Mouse (Mus musculus) forebrain, embryonic 10.5 days (tissue): ENCODE data around the gene Fis1. TPM values are rescaled to one million over a fixed set of nuclear protein-coding genes. Genes with fewer than 3 reads are reported as not detected.

ENCODE experiments used
- DNase-seq: peaks from one replicate; pipeline ENCODE4 v3.0.0-alpha.2; 2017; ENCODE audit warnings: low spot score; ENCODE audit errors: extremely low spot score
- H3K27ac ChIP-seq: fragments of 300-500 bp; sonication (generic); 2 replicates; pipeline ENCODE4 v1.5.1; 2016; ENCODE audit warnings: mild to moderate bottlenecking
- H3K27me3 ChIP-seq: fragments of 300-500 bp; sonication (generic); 2 replicates; pipeline ENCODE4 v1.6.1; 2016; ENCODE audit warnings: mild to moderate bottlenecking; ENCODE audit not compliant: poor library complexity, severe bottlenecking
- H3K36me3 ChIP-seq: fragments of 300-500 bp; sonication (generic); replicated peaks from 2 replicates; pipeline ENCODE4 v1.6.1; 2016; ENCODE audit warnings: mild to moderate bottlenecking, moderate library complexity
- H3K4me1 ChIP-seq: fragments of 300-500 bp; sonication (generic); 2 replicates; pipeline ENCODE4 v1.6.1; 2016
- H3K4me3 ChIP-seq: fragments of 300-500 bp; sonication (generic); 2 replicates; pipeline ENCODE4 v1.5.1; 2016; ENCODE audit warnings: mild to moderate bottlenecking, moderate library complexity
- H3K9me3 ChIP-seq: fragments of 300-500 bp; sonication (generic); 2 replicates; pipeline ENCODE4 v1.6.1; 2016; ENCODE audit warnings: mild to moderate bottlenecking, moderate library complexity
- WGBS: fragments of 180-500 bp; shearing (Covaris S2); methylation state at CpG from one replicate; pipeline ENCODE4 v1.1.7; 2016; 5-methylcytosine and 5-hydroxymethylcytosine counted together
- polyA plus RNA-seq: library from polyadenylated mRNA; unstranded; fragments of >200 nt; fragmentation: Nextera tagmentation; extraction: Ambion mirVana; gene quantifications from 2 replicates; pipeline ENCODE4 v1.2.1, GENCODE M21; 2016

The Fis1 gene
- polyA plus RNA-seq, result 243 and 263 TPM in 2 replicates

DNA sequence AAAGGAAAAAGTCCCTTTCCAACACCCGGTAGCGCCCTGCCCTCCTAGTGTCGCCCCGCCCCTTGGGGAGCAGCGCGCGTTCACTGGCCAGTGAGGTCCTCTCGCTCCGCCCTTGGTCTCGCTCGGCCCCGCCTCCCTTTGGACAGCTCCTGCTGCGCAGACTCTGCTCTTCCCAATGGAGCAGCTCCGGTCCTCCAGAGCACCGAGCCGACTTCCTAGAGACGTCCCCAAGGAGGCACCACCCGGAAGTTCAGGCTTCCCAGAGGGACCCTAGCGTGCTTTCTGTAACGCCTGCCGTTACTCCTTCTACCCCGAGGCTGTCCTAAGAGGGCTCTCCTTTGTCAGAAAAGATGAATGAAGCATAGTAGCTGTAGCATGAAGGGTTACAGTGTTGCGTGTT is at the start of gene Fis1:
Gene Fis1, plus strand, starts transcription at position 261 of the 400 bp plus-strand sequence.
- peaks cover 27% of the 10 kb centered on the region for H3K36me3 ChIP-seq
- DNase-seq, result peak; percentile 98
- peak within 1 kb of the TSS; percentile 86 for H3K27ac ChIP-seq
- H3K9me3 ChIP-seq, result no peaks in the 10 kb centered on the region
- H3K4me1 ChIP-seq, result peaks cover 21% of the 10 kb centered on the region
- WGBS, result under 1% methylated on average over 23 of the region's 23 CpGs
- H3K4me3 ChIP-seq, result peak within 1 kb of the TSS; percentile 69
- no peaks in the 10 kb centered on the region for H3K27me3 ChIP-seq

DNA sequence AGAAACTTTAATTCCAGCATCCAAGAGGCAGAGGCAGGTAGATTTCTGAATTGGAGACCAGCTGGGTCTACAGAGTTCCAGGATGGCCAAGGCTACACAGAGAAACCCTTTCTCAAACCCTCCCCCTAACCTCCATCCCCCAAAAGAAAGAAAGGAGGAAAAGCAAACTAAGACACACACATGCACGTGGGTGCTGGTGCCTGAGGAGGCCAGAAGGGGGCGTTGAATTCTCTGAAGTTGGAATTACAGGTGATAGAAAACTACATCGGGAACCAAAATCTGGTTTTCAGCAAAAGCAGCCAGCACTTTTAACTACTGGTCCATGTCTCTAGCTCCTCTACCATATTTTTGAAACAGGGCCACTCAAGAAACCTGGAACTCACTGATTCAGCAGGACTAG is 48.5 kb upstream of the Fis1 start:
- no peak overlapping the region for H3K4me3 ChIP-seq
- no peaks in the 10 kb centered on the region for H3K27me3 ChIP-seq
- no peak for DNase-seq
- no peak overlapping the region for H3K27ac ChIP-seq
- WGBS, result 65% methylated on average over 3 of the region's 3 CpGs
- H3K9me3 ChIP-seq, result peaks cover 2% of the 10 kb centered on the region; the same call in 1 of the 2 replicates
- H3K36me3 ChIP-seq, result no peaks in the 10 kb centered on the region
- peaks cover 23% of the 10 kb centered on the region for H3K4me1 ChIP-seq

DNA sequence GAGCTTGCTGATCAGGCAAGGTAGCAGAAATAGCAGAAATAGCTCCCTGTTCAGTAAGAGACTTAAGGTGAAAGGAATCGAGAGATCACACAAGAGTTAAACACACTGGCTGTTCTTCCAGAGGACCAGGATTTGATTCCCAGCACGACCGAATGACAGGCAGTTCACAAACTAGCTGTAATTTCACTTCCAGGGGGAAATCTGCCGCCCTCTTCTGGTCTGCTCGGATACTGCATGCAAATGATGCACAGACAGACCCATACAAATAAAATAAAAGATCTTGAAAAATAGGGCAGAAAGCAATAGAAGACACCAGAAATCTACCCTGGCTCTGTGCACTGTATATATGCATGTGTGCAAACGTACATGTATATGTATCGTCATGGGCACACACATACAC is 47.4 kb upstream of the Fis1 start:
- Histone ChIP-seq H3K4me1 (peaks cover 18% of the 10 kb centered on the region), H3K27me3 (no peaks in the 10 kb centered on the region), H3K27ac (no peak overlapping the region), H3K36me3 (peaks cover 2% of the 10 kb centered on the region; the same call in 1 of the 2 replicates), H3K4me3 (no peak overlapping the region), H3K9me3 (peaks cover 2% of the 10 kb centered on the region; the same call in 1 of the 2 replicates)
- no peak for DNase-seq
- 51% methylated on average over 7 of the region's 7 CpGs for WGBS

DNA sequence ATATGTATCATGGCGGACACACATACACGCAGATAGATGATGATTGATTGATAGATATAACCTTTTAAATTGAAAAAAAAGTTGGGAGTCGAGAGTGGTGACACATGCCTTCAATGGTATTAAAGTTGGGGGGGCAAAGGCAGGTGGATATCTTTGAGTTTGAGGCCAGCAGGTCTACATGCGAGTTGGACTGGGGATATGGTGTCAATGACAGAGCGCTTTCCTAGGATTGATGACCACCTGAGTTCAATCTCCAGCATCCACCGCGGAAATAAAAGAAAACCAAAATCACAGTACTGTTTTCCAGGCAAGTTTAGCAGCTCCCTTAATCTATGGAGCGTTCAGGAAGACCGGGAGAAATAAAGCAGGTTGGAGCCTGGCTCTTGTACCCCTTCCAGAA is 45.5 kb upstream of the Fis1 start:
- DNase-seq, result no peak
- WGBS, result 46% methylated on average over 9 of the region's 9 CpGs
- peak overlapping the region; percentile 86 for H3K27ac ChIP-seq
- peaks cover 2% of the 10 kb centered on the region; the same call in 1 of the 2 replicates for H3K9me3 ChIP-seq
- peaks cover 21% of the 10 kb centered on the region for H3K36me3 ChIP-seq
- H3K27me3 ChIP-seq, result no peaks in the 10 kb centered on the region
- H3K4me3 ChIP-seq, result peak overlapping the region; percentile 67
- peaks cover 18% of the 10 kb centered on the region for H3K4me1 ChIP-seq

DNA sequence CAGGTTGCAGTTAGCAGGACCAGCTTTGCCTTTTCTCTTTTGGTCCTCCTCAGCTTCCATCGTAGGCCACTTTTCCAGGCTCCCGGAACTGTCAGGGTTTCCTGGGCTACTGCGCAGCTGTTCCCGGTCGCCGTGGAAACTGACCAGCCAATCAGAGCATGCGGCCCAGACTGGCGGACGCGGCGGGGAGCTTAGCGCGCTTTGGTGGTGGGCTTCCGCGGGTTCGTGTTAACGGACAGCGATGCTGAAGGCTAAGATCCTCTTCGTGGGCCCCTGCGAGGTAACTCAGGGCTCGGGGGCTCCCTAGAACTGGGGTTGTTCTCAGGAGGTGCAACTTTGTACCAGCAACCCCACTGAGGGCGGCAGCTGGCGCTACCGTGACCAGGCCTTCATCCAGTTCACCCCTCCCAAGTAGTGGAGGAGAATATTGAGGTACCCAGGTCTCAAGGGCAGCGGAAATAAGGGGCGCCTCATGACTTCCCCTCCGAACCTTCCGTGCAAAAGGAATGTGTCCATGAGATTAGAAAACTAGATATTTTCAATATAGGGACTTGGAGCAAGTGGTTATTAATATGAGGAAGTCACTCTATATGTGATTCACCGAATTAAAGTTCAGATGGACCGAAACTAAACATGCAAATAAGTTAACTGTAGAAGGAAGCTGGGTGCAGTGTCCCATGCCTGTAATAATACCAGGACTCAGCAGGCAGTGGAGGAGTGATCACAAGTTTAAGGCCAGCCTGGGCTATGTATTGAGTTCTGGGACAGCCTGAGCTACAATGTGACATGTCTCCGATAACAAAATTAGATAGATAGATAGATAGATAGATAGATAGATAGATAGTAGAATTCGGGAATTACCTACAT is 44.9 kb upstream of the Fis1 start, which contains the start of gene Ift22:
Gene Ift22, plus strand, starts transcription at position 160 of the 867 bp plus-strand sequence.
- Histone ChIP-seq H3K4me3 (peak within 1 kb of the TSS; percentile 67), H3K27ac (peak within 1 kb of the TSS; percentile 86), H3K36me3 (peaks cover 28% of the 10 kb centered on the region), H3K27me3 (no peaks in the 10 kb centered on the region), H3K9me3 (peaks cover 2% of the 10 kb centered on the region; the same call in 1 of the 2 replicates), H3K4me1 (peaks cover 18% of the 10 kb centered on the region)
- WGBS, result 9% methylated on average over 32 of the region's 32 CpGs
- DNase-seq, result peak; percentile 95

DNA sequence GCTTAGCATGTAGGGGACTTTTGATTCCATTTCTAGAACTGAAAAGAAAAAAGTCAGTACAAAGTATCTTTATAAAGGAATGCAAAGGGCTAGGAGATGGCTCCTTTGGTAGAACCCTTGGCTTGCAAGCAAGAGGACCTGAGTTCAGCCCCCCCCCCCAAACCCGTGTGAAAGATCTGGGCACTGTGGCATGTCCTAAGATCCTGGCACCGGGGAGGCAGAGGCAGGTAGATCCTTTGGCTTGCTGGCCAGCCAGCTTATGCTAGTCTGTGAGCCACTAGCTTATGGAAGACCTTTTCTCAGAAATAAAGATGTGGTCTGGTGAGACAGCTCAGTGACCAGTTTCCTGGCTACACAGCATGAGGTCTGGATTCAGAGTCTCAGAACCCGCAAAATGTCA is 38.9 kb upstream of the Fis1 start:
- no peak overlapping the region for H3K27ac ChIP-seq
- no peaks in the 10 kb centered on the region for H3K27me3 ChIP-seq
- H3K36me3 ChIP-seq, result peaks cover 40% of the 10 kb centered on the region
- 86% methylated on average over 3 of the region's 3 CpGs for WGBS
- no peak for DNase-seq
- peaks cover 3% of the 10 kb centered on the region for H3K4me1 ChIP-seq
- no peak overlapping the region for H3K4me3 ChIP-seq
- no peaks in the 10 kb centered on the region for H3K9me3 ChIP-seq

DNA sequence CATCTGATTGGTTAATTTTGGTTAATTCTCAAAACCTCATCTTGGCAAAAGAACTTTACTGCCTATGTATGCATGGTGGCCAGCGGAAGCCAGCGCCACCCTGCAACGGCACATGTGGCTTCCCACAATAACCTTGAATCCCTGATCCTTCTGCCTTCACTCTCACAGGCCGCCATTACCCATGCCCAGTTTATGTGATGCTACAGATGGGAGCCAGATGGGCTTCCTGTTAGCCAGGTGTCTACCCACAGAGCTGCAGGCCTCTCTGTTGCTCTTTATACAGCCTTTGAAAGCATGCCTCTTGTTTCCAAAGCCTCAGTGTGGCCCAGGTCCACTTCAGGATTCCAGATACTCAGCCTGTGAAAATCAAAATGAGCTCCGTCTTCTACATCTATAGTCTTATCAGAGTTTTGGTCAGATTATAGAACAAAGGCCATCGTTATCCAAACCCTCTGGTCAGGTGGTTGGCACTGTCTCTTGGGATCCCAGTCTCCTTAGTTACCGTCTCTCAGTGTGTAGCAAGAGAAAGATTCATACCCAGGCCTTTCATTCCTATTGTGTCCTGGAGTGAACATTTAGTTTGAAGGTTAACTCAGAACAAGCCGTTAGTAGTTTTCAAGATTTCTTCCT is 35.3 kb upstream of the Fis1 start:
- DNase-seq, result no peak
- 95% methylated on average over 8 of the region's 8 CpGs for WGBS
- Histone ChIP-seq H3K4me1 (peaks cover 9% of the 10 kb centered on the region), H3K4me3 (no peak overlapping the region), H3K27me3 (no peaks in the 10 kb centered on the region), H3K9me3 (no peaks in the 10 kb centered on the region), H3K36me3 (peaks cover 17% of the 10 kb centered on the region), H3K27ac (no peak overlapping the region)

DNA sequence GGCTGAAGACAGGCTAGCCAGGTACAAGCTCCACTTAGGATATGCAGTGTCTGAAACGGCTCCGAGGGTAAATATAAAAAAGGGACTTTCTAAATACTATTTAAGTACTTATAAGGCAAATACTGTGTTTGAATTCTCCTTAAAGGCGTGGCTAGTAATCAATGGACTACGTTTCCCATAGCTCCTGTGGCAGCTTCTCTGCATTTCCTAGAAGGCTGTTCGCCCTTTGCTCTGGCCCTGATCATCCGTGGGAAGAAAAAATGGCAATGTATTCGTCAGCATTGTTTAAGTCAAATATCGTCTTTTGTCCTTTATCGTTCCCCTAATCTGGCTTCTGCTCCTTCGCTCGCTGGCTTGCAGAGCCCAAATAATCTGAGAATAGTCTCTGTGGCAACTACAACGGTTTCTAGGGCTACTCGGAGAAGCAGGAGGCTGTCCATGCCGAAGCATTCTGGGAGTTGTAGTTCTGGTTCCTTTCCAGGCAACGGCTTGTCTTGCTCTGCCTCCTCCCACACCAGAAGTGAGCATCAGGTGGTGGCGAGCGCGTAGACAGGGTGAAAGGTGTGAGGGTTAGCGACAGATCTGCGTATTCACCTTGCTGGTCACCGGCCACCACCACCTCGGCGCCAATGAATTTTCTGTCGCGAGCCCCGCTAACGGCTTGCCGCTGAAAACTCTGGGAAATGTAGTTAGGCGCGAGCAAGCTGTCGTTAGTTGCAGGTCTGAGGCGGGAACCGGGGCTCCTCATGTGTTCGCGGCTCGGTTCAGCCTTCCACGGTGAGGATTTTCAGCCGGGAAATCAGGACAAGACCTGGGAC is 34.2 kb upstream of the Fis1 start:
- Histone ChIP-seq H3K27me3 (no peaks in the 10 kb centered on the region), H3K4me3 (peak overlapping the region; percentile 68), H3K4me1 (peaks cover 9% of the 10 kb centered on the region), H3K27ac (peak overlapping the region; percentile 86), H3K36me3 (peaks cover 6% of the 10 kb centered on the region), H3K9me3 (no peaks in the 10 kb centered on the region)
- DNase-seq, result peak; percentile 80
- WGBS, result 4% methylated on average over 38 of the region's 38 CpGs

DNA sequence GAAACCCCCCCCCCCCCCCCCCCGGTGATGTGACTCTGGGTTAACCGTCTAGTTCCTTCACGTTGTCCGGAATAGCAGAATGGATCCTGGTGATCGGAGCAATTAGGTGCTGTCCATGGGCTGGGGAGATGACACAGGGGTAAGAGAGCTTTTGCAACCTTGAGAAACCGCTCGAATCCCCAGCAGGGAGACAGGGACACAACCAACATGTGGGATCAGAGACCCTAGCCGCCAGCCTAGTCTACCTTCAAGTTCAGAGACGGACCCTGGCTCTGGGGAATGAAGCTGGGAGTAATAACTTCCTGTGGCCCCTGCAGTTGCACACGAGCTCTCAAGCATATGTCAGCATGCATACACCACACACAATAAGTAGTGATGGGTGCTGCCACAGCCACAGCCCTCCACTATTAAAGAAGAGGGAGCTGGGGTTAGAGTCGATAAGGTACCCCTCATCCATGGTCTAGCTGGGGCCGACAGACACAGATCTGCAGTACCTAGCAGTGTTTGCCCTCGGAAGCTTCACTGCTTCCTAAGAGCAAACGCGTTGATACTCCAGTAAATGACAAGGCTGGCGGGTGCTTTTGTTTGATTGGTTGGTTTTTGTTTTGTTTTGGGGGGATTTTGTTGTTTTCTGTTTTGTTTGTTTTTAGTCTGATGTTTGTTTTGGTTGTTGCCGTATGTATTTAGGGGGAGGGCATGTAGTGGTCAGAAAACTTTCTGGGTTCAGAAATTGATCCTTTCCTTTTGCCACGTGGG is 33.4 kb upstream of the Fis1 start:
- H3K4me1 ChIP-seq, result peaks cover 9% of the 10 kb centered on the region
- H3K4me3 ChIP-seq, result peak overlapping the region; percentile 68
- H3K9me3 ChIP-seq, result no peaks in the 10 kb centered on the region
- no peak for DNase-seq
- whole genome bisulfite sequencing, result 28% methylated on average over 17 of the region's 18 CpGs
- no peaks in the 10 kb centered on the region for H3K36me3 ChIP-seq
- H3K27me3 ChIP-seq, result no peaks in the 10 kb centered on the region
- H3K27ac ChIP-seq, result peak overlapping the region; percentile 86

DNA sequence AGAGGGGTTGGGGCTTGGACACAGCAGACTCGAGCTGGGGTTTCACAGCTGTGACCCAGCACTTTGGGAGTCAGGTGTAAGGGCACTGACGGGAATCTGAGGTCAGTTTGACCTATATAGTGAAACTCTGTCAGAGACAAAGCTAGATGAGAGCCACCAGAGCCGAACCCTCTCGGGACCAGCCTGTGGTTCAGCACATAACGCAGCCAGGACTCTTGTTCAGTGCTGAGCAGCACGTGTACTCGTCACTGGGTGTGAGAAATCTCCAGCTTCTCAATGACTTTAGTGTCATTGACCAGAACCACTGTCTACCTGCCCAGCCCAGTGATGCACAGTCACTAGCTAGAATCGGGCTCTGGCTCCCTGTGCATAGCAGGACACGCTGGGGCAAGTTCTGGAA is 30.2 kb upstream of the Fis1 start:
- no peak for DNase-seq
- Histone ChIP-seq H3K36me3 (peaks cover 13% of the 10 kb centered on the region; the same call in 1 of the 2 replicates), H3K4me1 (peaks cover 9% of the 10 kb centered on the region), H3K27ac (no peak overlapping the region), H3K9me3 (no peaks in the 10 kb centered on the region), H3K4me3 (no peak overlapping the region), H3K27me3 (no peaks in the 10 kb centered on the region)
- WGBS, result 91% methylated on average over 9 of the region's 9 CpGs

DNA sequence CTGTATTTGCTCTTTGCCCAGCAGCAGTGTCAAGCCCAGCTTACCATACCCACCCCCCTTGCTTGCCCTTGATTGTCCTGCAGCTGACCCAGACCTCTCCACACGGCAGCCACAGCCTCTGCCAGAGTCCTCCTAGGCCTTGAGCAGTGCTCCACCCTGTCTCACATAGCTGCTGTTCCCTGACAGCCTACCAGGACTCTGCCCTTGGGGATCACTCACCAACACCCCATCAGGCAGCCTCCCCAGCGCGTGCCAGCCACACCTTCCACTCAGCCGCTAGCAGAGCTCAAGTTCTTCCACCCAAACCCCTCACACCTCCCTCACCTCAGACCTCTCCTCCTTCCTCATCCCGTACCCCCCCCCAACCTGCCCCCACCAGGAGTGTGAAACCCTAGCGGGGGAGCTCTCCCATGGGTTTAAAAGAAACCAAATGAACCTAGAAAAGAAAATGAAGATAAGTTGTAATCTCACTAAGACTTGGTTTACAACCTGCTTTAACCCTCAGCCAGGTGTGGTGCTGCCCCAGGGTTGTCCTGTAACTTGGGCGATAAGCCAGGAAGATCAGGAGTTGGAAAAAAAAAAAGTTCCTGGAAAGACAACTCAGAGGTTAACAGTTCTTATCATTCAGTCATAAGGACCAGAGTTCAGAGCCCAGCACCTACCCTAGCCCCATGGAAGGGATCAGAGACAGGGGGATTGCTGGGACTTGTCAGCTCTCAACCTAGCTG is 29.2 kb upstream of the Fis1 start:
- DNase-seq, result no peak
- WGBS, result 79% methylated on average over 7 of the region's 7 CpGs
- H3K4me3 ChIP-seq, result no peak overlapping the region
- H3K4me1 ChIP-seq, result peaks cover 9% of the 10 kb centered on the region
- H3K27me3 ChIP-seq, result no peaks in the 10 kb centered on the region
- no peaks in the 10 kb centered on the region for H3K9me3 ChIP-seq
- peaks cover 13% of the 10 kb centered on the region; the same call in 1 of the 2 replicates for H3K36me3 ChIP-seq
- no peak overlapping the region for H3K27ac ChIP-seq
